Mouse (Mus musculus): Measurements from ENCODE around the gene Brd3. TPM values are rescaled to one million over a fixed set of nuclear protein-coding genes. Genes with fewer than 3 reads are reported as not detected.
A peak's percentile ranks its signal among the peaks of the same experiment; 100 is the strongest.

Brd3 gene
- polyA plus RNA-seq, 1 experiment = 10.7 TPM

DNA sequence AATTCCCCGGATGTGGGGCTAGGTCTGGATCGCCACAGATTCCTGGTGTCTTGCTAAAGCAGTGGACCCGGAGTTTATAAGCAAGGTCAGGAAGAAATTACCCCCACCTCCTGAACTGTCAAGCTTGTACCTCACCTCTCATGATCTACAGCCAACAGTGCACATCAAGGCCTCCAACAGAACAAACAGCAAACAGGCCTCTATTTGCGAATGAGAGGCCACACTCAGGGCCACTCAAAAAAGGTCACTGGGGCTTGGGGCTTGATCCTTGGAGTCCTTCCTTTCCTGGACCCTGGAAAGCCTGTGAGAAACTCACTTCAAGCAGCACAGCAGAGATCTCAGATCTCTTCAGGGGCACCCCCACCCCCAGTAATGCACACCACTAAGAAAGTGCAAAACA lies 33.6 kb downstream of the Brd3 start:
- WGBS = 13% methylated on average over 4 of the region's 4 CpGs
- no peak for DNase-seq (ENCODE audit: low read depth, low spot score)

DNA sequence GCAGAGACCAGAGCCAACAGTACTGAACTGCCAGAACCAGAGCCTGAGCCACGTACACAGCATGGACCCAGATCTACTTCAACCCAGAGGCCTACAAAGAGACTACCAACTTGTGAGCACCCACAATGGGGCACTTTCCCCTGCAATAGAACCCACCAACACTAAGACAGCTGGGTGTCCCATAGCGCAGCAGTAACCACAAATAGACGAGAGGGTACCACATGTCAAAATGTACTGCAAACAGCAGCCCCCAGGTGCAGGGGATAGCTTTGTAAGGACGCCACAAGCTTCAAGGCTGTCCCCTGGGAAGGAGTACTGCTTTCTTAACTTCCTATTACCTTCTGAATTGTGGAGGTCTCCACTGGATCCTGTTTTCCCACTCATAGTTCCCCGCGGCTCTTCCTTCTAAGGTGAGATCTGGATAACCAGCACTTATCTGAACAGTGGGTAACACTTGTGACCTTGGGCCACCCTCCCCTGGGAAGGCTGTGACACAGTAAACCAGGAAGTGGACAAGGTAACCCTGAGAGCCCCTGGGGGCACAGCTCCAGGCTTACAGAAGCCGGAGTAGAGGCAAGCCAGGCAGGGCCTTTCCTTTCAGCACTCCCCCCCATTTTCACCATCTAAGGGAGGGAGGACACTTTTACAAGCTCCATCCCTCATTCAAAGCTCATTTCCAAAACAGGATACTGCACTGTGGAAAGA lies 34.2 kb downstream of the Brd3 start:
- no peak for DNase-seq (ENCODE audit: low read depth, low spot score)
- 60% methylated on average over 7 of the region's 7 CpGs for WGBS

DNA sequence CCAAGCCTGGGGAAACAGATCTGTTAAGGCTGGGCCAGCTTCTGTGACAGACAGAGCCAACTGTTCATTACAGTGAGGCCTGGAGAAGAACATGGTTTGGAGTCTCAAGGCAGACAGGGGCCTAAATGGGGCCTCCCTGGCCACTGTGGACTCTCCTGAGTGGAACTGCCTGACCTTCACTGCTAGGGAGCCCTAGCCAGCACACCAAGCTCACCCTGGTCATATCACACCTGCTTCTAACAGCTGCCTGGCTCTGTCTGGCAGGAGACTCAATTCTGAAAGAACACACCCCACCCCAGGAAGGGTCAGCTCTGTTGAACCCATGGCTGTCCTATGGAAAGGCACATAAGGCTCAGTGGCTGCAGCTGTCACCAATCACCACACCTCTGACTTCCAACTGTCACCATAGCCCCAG lies 36.3 kb downstream of the Brd3 start:
- DNase-seq (ENCODE audit: low read depth, low spot score) = no peak

DNA sequence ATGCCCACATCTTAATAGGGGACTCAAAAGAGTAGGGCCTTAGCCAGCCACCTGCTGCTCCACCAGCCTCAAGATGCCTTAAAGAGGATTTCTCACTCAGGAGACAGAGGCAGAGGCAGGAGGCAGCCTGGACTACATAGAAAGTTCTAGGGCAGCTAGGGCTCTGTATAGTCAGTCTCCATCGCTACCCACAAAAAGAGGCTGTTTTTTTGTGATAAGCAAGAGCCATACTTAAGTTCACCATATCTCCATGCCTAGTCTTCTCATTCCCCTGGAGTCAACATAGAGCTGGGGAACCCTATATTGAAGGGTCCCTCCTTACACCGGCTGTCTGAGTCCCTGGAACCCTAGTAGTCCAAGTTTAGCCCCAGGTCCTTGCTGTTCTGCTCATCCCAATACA lies 36.9 kb downstream of the Brd3 start:
- WGBS = 94% methylated on average over 2 of the region's 2 CpGs
- no peak for DNase-seq (ENCODE audit: low read depth, low spot score)

DNA sequence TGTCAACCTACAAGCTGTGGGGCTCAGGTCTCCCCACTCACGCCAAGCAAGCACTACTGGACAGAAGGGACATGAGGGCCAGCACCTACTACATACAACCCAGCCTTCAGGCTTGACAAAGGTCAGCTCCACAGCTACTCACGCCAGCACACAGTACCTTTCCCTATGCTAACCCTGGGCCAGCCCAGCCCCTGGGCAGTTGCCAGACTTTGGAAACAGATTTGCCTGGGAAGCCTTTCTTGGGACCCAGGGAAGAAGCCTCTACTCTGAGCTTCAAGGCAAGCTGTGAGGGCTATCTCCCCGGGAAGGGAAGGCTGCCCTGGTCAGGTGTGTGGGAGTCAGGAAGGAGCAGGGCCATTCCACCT lies 37.5 kb downstream of the Brd3 start:
- no peak for DNase-seq (ENCODE audit: low read depth, low spot score)
- WGBS = 38% methylated on average over 3 of the region's 3 CpGs

DNA sequence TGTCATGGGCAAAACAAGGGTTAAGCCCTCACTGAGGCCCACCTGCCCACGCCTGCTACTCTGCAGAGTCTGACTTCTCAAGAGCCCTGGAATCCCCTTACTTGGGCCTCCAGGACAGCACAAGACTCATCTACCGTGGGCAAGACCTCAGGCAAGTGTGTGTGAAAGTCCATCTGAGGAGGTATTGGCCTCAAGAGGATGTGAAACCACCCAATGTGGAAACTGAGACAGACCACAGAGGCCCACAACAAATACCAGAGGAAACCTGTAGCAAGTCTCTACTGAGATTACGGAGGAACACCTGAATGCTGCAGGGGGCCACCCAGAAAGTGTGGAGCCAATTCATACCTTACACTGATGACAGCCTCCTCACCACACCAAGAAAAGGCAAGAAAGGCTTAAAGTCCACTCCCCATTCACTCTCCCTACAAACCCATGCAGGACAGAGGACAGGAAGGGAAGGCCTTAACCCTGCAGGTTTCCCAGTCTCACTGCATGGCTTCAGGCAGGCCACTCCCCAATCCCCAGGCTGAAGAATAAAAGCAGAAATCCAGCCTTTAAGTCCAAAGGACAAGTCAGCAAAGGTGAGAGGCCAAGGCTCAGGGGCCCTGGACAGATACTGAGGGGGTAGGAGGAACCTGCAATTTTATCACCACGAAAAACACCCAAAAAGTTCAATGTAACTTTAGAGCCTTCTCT lies 38.0 kb downstream of the Brd3 start:
- WGBS = 69% methylated on average over 4 of the region's 4 CpGs
- no peak for DNase-seq (ENCODE audit: low read depth, low spot score)

DNA sequence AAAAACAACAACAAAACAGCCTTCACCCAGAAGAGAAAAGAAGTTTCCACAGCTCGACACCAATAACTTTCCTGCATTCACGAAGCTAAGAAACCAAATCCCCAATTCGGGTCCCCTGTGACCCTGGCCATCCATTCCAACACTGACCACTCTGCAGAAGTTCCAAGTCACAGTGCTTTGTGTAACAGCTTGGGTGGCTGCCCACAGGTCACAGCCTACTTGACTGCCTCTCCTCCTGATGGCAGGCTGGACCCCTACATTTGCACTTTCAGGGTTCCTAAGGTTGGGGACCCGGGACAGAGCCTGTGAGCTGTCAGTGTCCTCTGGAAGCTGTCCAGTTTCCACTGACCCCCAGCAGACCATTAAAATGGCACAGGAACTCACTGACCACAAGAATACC lies 44.6 kb downstream of the Brd3 start:
- no peak for DNase-seq (ENCODE audit: low read depth, low spot score)
- WGBS = 87% methylated on average over 4 of the region's 4 CpGs

DNA sequence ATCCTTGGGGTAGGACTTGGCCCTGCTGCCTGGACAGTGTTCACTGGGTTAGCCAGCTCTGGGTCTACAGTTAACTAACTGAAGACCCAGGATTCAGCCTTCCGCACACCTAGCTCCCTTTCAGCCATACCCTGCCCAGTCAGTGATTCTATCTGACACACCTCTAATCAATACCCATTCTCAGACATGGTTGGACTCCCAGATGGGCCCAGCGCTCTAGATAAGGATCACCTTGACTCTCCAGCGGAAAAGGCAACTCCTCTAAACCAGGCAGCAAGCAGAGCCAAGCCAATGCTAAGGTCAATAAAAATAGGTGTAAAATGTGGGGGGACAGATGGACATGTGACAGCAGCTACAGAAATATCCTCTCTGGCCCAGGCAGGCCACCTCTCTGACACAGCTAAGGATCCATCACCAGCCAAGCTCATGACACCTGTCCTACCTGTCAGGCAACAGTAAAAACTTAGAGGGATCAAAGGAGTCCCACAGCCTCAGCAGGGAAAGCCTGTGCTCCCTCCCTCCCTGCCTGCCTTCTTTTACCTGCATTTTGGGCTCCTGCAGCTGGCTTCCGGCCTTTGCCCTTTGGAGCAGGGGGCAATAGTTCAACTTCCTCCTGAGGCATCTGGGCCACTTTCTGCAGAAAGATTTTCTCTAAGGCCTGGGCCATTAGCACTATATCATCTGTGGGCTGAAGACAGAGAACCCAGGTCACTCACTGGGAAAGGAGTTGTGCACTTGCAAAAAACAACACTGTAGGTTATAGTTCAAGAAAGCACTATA lies 45.4 kb downstream of the Brd3 start:
- no peak for DNase-seq (ENCODE audit: low read depth, low spot score)
- WGBS = 79% methylated on average over 4 of the region's 4 CpGs

DNA sequence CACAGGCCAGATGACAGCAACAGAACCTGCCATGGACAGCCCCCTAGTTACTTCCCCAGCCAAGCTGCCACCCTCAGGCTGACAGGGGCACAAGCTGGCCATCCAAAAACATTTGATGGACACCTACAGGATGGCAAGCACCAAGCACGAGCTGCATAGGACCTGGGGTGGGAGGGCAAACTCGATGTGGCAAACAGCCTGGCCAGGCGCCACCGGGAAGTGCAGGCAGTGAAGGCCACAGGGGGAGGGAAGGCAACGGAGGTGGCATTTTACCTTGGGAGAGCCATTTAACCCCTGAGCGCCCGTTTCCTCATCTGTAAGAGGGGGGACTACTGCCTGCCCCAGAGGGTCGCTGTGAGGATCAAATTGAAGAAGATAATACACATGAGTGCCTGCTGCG lies 46.8 kb downstream of the Brd3 start:
- 53% methylated on average over 9 of the region's 9 CpGs for WGBS
- no peak for DNase-seq (ENCODE audit: low read depth, low spot score)

DNA sequence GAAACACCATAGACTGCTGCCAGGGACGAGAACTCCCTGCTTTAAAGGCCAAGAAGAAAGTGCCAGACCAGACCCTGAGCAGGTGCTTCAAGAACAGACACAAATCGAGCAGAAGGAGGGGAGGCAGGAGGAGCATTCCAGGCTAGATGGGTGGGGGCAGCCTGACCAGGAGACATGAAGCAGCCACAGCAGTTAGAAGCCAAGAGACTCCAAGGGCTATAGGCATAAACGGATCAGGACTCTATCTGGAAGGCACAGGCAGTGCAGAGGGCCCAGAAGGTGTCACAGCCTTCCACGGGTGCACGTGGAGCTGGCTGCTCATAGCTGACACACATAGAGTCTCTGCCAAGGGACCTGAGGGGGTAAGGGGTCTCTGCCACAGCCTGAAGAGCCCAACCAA lies 47.3 kb downstream of the Brd3 start:
- WGBS = 79% methylated on average over 5 of the region's 5 CpGs
- DNase-seq (ENCODE audit: low read depth, low spot score) = no peak

DNA sequence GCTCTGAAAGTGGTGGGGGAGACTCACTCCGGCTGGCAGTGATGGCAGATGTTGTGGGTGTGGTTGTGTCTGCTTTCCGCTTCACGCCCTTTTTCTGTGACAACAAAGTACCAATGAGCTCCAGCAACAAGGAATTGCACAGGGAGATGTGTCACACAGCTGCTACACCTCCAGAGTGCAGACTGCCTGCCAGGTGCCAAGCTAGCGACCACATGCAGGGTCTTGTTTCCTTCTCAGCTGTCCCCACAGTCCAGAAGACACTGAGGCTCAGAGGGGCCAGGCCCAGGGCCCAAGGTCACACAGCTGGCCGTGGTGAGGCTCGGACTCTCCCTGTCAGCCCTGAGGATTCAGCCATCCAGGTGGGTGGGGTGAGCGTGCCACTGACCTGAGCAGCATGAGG lies 47.7 kb downstream of the Brd3 start:
- no peak for DNase-seq (ENCODE audit: low read depth, low spot score)
- WGBS = 77% methylated on average over 7 of the region's 7 CpGs

DNA sequence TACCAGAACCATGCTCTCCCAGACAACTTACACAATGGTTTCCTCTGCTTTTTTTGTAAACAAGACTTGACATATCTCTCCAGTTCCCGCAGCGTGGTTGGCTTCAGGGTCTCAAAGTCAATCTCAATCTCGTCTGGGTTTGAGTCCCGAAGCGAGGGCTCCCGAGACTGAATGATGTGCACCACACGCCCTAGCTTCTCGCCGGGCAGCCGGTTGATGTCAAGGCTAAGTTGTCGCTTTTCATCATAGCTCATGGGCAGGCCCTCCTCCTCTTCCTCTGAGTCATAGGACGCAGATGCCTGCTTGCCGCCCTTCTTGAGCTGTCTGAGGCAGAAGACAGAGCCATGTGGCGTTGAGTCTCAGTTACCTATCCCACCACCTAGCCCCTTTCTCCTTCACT lies 57.2 kb downstream of the Brd3 start:
- DNase-seq (ENCODE audit: low read depth, low spot score) = no peak
- WGBS = 86% methylated on average over 14 of the region's 14 CpGs

DNA sequence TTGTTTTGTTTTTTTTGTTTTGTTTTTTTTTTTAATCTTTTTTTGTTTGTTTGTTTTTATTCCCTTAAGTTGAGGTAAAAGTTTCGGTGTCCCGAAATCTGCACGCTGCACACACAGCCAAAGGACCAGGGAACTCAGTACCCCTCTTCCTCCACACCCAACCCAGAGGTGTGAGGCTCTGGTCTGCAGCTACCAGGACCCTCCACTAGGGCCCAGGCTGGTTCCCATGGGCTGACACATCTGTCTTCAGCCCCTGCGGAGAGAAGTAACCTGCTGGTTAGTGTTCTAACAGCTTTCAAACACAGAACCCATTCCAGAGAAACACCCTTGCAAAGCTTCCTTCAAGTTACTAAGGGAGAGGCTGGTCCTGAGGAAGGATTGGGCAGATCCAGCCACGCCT lies 59.7 kb downstream of the Brd3 start:
- 88% methylated on average over 5 of the region's 5 CpGs for WGBS
- DNase-seq (ENCODE audit: low read depth, low spot score) = no peak

DNA sequence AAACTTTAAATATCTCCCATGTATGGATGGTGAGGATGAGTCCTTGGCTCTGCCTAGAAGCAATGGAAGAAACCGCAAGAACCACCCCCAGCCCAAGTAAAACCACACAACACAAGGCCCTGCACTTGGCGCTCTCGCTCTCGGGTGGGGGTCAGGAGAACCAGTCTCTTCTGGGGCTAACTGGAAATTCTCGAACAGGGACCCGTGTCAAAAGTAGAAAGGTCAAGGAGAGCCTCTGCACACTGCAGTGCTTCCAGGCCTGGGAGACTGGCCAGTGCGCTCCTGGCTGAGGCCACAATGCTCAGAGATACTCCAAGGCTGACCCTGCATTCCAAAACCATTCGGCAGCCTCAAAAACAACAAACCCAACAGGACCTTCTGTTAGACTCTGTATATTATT lies 60.6 kb downstream of the Brd3 start:
- DNase-seq (ENCODE audit: low read depth, low spot score) = no peak
- 90% methylated on average over 8 of the region's 8 CpGs for WGBS

DNA sequence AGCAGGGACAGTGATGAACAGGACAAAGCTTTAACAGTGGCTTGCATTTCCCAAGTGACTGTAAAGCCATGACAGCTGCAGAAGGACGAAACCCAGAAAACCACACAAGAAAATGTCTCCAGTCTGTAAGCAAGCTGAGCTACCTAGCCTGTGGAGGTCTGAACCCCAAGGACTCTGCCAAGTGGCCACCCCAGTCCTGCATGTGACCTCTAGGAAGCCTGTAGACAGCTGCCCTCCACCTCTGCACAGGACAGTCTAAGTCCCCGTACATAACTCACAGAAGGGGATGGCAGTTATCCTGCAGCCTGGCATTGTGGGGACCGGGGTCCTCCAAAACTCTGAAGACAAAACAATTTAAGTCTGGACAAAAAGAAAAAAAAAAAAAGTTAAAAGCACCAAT lies 61.6 kb downstream of the Brd3 start:
- no peak for DNase-seq (ENCODE audit: low read depth, low spot score)
- 98% methylated on average over 3 of the region's 3 CpGs for WGBS

DNA sequence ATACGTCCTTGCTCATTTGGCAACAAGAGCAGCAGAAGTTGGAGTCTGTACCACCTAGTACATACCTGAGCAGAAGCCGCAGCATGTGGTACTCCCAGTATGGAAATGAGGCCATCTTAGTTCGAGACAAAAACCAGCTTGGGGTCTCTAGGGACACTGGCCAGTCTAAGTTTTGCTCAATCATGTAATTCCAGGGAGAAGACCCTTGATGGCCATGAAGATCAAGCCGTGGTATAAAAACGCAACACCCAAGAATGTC lies 64.1 kb downstream of the Brd3 start:
- DNase-seq (ENCODE audit: low read depth, low spot score) = no peak
- 71% methylated on average over 5 of the region's 5 CpGs for WGBS

DNA sequence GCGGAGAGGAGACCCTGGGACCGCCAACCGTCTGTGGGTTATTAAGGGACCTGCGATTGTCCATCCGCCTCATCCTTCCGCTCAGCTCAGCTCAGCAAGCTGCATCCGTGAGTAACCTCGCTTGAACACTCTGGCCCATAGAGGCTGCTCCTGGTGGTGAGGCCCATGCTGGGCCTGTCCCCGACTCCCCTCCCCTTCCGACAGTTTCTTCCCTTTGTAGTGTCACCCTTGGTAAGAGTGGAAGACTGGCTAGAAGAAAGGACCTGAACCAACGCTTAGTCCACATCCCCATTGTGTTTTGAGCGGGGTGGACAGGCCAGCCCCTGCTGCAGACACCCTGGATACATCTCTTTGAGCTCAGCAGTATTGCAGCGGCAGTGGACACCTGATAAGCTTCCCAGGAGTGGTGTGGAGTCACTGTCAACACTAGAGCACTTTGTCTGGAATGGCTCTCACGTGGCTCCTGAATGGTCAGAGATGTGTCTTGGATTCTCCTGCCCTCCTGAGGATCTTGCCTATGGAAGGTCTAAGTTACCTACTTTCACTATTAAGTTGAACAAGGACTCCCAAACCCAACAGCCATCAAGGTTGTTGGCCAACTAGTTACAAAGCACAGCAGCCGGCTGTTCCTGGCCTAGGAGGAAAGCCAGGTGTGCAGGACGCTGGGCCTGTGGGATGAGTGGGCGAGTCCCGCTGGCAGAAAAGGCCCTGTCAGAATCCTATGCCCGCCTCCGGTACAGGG lies 64.6 kb downstream of the Brd3 start:
- no peak for DNase-seq (ENCODE audit: low read depth, low spot score)
- 30% methylated on average over 20 of the region's 20 CpGs for WGBS

DNA sequence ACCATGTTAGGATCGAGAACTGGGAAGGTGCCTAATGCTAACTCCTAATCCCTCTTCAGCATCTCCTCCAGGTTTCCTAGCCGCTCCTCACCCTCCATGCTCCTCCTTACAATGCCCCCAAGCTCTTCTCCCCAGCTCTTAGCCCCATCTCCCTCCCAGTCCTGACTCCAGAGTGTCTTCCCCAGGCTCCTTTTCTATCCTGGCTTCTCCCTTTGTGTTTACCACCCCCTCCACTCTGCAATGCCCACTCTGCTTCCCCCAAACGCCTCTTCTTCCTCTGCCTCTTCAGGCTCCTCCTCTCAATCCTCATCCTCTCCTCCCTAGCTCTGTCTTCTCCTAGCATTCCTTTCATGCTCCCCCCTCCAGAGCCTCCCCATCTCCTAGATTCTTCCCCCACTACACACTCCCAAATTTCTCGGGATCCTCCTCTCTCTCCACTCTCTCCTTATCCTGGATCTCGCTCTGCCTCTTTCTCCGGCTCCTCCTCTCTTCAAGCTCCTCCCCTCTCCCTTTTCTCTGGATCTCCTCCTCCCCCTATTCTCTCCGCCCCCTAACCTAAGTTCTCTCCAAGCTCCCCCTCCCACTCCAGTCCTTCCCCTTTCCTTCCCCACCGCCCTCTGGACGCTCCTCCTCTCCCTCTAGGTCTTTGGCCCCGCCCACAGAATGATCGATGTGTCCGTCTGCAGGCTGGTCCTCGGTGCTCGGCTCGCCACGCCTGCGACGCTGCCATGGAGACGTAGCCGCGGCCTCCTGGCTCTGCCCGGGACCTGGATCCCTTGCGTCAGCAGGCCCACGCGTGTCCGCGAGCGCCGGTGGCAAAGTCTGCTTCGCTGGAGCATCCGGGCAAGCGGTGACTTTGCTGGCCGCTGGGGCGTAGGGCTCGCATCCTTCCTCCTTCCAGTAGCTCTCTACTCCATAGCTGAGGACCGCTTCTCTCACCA lies 65.4 kb downstream of the Brd3 start, which contains the start of gene Brd3os:
TSS of gene Brd3os (plus strand) at position 558 of the 941 bp plus-strand sequence.
- WGBS = 2% methylated on average over 36 of the region's 36 CpGs
- DNase-seq (ENCODE audit: low read depth, low spot score) = peak; percentile 85

DNA sequence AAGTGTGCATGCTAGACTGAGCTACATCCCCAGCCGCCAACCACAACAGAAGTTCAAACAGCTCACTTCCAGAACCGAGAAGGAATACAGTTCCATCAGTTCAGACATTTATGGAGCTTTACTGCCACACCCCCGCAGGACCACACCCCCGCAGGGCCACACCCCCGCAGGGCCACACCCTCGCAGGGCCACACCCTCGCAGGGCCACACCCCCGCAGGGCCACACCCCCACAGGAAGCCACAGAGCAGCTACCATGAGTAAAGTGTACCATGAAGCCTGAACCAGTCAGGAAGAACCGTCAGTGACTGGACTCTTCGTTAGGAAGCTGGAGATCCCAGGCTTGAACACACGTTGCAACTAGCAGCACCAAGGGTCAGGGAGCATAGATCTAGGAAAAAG lies 69.2 kb downstream of the Brd3 start:
- 12% methylated on average over 11 of the region's 11 CpGs for WGBS

More for the DNA sequence above, 69.2 kb downstream of the Brd3 start:
- DNase-seq (ENCODE audit: low read depth, low spot score) = no peak

Measured in large intestine, adult 2 months (tissue).